Mouse (Mus musculus) kidney, postnatal 0 days (tissue): ENCODE results near the gene Ttc16. TPM values are rescaled to one million over a fixed set of nuclear protein-coding genes. Genes with fewer than 3 reads are reported as not detected.

Experiments used
- ATAC-seq: fragments of 200-750 bp; cut with Nextera tagmentation; replicated peaks from 2 replicates; pipeline ENCODE4 v1.8.0; 2017; ENCODE audit warnings: low read depth, moderate number of reproducible peaks, moderate TSS enrichment, moderate library complexity; ENCODE audit not compliant: low FRiP score
- DNase-seq: peaks from one replicate; pipeline ENCODE4 v3.0.0-alpha.2; 2016; ENCODE audit warnings: low spot score
- H3K27ac ChIP-seq: fragments of 300-500 bp; sonication (generic); 2 replicates; pipeline ENCODE4 v1.5.1; 2014; ENCODE audit warnings: mild to moderate bottlenecking
- H3K27me3 ChIP-seq: fragments of 300-500 bp; sonication (generic); 2 replicates; pipeline ENCODE4 v1.6.1; 2014; ENCODE audit warnings: low read length, mixed read lengths; ENCODE audit not compliant: insufficient read depth
- H3K36me3 ChIP-seq: fragments of 300-500 bp; sonication (generic); 2 replicates; pipeline ENCODE4 v1.6.1; 2014; ENCODE audit warnings: low read length, mixed read lengths; ENCODE audit not compliant: insufficient read depth
- H3K4me1 ChIP-seq: fragments of 300-500 bp; sonication (generic); replicated peaks from 2 replicates; pipeline ENCODE4 v1.6.1; 2014; ENCODE audit warnings: antibody characterized with exemption, low read length, mixed read lengths; ENCODE audit not compliant: insufficient read depth
- H3K4me2 ChIP-seq: fragments of 300-500 bp; sonication (generic); 2 replicates; pipeline ENCODE4 v1.6.1; 2014; ENCODE audit warnings: mild to moderate bottlenecking, low read length, moderate library complexity, mixed read lengths
- H3K4me3 ChIP-seq: fragments of 300-500 bp; sonication (generic); replicated peaks from 2 replicates; pipeline ENCODE4 v1.5.1; 2014; ENCODE audit warnings: low read depth, low read length
- H3K9ac ChIP-seq: fragments of 300-500 bp; sonication (generic); 2 replicates; pipeline ENCODE4 v1.6.1; 2014; ENCODE audit warnings: low read depth, low read length
- H3K9me3 ChIP-seq: fragments of 300-500 bp; sonication (generic); replicated peaks from 2 replicates; pipeline ENCODE4 v1.6.1; 2016; ENCODE audit warnings: low read length, inconsistent platforms, mixed read lengths
- CTCF ChIP-seq: IDR thresholded peaks from 2 replicates; pipeline ENCODE4 v1.5.1; 2016; ENCODE audit warnings: antibody characterized with exemption, low read depth, mild to moderate bottlenecking, moderate library complexity
- WGBS: fragments of 180-500 bp; shearing (Covaris S2); extraction: QIAGEN DNeasy Blood & Tissue Kit; methylation state at CpG from one replicate; pipeline ENCODE4 v1.1.7; 2014; 5-methylcytosine and 5-hydroxymethylcytosine counted together
- polyA plus RNA-seq: library from polyadenylated mRNA; unstranded; fragments of >200 nt; fragmentation: Nextera tagmentation; extraction: Ambion mirVana; gene quantifications from 2 replicates; pipeline ENCODE4 v1.2.1, GENCODE M21; 2015

Gene Ttc16
- polyA plus RNA-seq, 1 experiment from 2014 or later: 0.18 TPM

DNA sequence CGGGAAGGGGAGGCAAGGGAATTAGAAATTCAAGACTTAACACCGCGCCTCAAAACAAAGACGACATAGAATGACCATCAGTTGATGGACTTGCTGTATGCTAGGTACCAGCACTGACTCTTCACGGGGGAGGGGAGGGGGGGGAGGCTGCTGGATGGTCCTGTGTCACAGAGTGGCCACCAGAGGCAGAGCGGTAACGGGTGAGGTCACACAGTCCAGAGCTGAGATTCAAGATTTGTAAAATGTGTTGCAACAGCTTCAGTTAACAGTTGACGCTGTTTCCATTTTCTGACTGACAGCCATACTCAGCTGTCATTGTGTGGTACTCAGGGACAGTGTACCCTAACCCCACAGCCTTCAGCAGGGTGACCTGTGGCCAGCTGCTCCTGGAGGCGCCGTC is 23.3 kb downstream of the Ttc16 start:
- no peak for ATAC-seq
- 0 out of 2 replicates have a peak, but pooled peaks cover 5% of the 10 kb centered on the region for H3K4me1 ChIP-seq
- 0 out of 2 replicates have a peak overlapping the region, but pooled peaks have one; percentile 26 for H3K4me3 ChIP-seq
- H3K9me3 ChIP-seq: no peaks in the 10 kb centered on the region
- no peaks in the 10 kb centered on the region for H3K27me3 ChIP-seq
- WGBS: 68% methylated on average over 10 of the region's 10 CpGs
- peak; percentile 49 for DNase-seq
- H3K27ac ChIP-seq: no peak overlapping the region
- no peak overlapping the region for H3K9ac ChIP-seq
- peak; percentile 53 for TF ChIP-seq CTCF
- peaks cover 35% of the 10 kb centered on the region; the same call in 1 of the 2 replicates for H3K36me3 ChIP-seq
- H3K4me2 ChIP-seq: peak overlapping the region; percentile 61

DNA sequence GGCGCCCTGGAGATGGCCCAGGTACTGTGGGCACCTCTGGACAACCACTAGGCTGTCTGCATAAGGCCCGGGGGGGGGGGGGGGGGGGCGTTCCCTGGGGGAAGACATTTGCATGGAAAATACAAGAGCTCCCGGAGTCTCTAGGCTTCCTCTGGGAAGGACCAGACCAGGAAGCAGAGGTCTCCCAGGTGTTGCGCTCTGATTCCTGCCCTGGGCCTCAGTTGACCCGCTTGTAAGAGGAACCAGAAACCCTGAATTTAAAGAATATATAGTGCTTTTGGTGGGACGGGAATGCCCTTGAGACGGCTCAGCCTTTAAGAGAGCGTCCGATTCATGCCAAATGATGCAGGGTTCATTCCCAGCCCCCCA is 23.8 kb downstream of the Ttc16 start:
- no peak overlapping the region for H3K9ac ChIP-seq
- H3K9me3 ChIP-seq: no peaks in the 10 kb centered on the region
- peak overlapping the region; percentile 61 for H3K4me2 ChIP-seq
- 35% methylated on average over 8 of the region's 10 CpGs for WGBS
- ATAC-seq: no peak
- H3K27ac ChIP-seq: peak overlapping the region; percentile 3
- H3K4me3 ChIP-seq: peak overlapping the region; percentile 26
- 0 out of 2 replicates have a peak, but pooled peaks cover 5% of the 10 kb centered on the region for H3K4me1 ChIP-seq
- H3K27me3 ChIP-seq: no peaks in the 10 kb centered on the region
- TF ChIP-seq CTCF: no peak
- DNase-seq: no peak
- peaks cover 35% of the 10 kb centered on the region; the same call in 1 of the 2 replicates for H3K36me3 ChIP-seq

DNA sequence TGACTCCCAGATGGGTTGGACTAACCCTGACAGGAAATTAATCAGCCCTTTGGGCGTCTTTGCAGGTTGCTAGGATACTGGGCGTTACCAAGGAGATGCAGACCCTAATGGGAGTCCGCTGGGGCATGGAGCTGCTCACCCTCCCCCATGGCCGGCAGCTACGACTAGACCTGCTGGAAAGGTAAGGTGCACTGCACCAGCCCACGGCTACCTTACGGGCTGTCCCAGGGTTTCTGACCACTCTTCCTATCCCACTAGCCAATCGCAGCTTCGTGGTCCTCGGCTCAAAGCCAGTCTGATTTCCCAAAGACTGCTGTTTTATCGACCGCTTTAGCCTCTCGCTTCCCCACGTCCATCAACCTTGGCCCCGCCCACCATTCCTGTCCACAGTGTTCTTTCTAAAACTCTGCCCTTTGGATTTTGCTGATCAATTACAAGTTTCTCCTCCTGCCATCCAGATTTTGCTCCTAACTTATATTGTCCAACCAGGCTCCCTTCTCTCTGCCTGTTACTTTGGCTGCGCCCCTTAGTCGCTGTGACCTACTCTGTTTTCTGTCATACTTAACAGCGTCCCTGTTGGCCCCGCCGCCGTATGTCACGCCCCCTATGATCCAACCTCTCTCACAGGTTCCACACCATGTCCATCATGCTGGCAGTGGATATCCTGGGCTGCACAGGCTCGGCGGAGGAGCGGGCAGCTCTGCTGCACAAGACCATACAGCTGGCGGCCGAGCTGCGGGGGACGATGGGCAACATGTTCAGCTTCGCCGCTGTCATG is 24.4 kb downstream of the Ttc16 start:
- Histone ChIP-seq H3K4me1 (0 out of 2 replicates have a peak, but pooled peaks cover 5% of the 10 kb centered on the region), H3K27ac (peak overlapping the region; percentile 3), H3K27me3 (no peaks in the 10 kb centered on the region), H3K36me3 (peaks cover 35% of the 10 kb centered on the region; the same call in 1 of the 2 replicates), H3K4me2 (peak overlapping the region; percentile 61), H3K9me3 (no peaks in the 10 kb centered on the region), H3K9ac (no peak overlapping the region), H3K4me3 (peak overlapping the region; percentile 26)
- peak; percentile 85 for DNase-seq
- peak; percentile 22; the same call in 1 of the 2 replicates for TF ChIP-seq CTCF
- WGBS: 21% methylated on average over 31 of the region's 31 CpGs
- ATAC-seq: peak; percentile 91

DNA sequence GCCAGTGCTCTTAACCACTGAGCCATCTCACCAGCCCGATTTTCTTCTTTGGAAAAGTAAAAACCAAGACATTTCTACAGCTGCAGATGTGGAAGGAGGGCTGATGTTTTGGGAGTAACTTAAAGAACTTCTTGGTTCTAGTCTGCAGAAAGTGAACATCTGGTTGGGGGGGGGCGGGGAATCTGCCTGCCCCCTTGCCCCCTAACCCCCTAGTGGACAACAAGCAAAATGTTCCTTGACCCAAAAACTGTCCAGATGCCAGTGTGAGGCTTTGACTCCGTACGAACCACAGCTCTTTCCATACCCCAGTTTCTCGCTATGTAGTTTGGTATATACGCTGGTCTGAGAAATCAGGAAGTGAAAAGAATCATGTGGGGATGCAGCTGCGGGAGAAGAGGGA is 25.2 kb downstream of the Ttc16 start:
- H3K9ac ChIP-seq: no peak overlapping the region
- 79% methylated on average over 7 of the region's 7 CpGs for WGBS
- peak; percentile 36; the same call in 1 of the 2 replicates for TF ChIP-seq CTCF
- DNase-seq (no peak), ATAC-seq (no peak)
- no peak overlapping the region; the same call in 1 of the 2 replicates for H3K4me2 ChIP-seq
- H3K27ac ChIP-seq: no peak overlapping the region
- H3K36me3 ChIP-seq: peaks cover 40% of the 10 kb centered on the region; the same call in 1 of the 2 replicates
- no peaks in the 10 kb centered on the region for H3K9me3 ChIP-seq
- no peak overlapping the region for H3K4me3 ChIP-seq
- no peaks in the 10 kb centered on the region for H3K27me3 ChIP-seq
- 0 out of 2 replicates have a peak, but pooled peaks cover 5% of the 10 kb centered on the region for H3K4me1 ChIP-seq

DNA sequence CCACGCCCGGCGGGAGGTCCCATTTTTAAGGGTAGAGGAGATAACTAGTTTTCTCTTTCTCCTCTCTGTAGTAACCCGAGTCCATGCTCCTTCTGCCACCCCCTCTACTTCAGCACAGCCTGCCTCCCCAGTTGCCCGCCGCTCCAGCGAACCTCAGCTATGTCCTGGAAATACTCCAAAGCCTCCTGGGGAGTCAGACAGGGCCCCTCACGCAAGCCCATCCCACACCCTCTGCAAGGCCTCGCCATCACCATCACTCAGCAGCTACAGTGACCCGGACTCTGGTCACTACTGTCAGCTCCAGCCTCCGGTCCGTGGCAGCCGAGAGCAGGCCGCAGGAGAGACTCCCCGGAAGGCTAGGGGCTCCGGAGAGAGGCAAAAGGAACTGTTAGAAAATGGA is 26.4 kb downstream of the Ttc16 start:
- WGBS: 80% methylated on average over 16 of the region's 16 CpGs
- H3K27ac ChIP-seq: no peak overlapping the region
- no peak overlapping the region for H3K4me3 ChIP-seq
- peaks cover 33% of the 10 kb centered on the region; the same call in 1 of the 2 replicates for H3K36me3 ChIP-seq
- no peaks in the 10 kb centered on the region for H3K27me3 ChIP-seq
- 0 out of 2 replicates have a peak, but pooled peaks cover 5% of the 10 kb centered on the region for H3K4me1 ChIP-seq
- DNase-seq: no peak
- no peaks in the 10 kb centered on the region for H3K9me3 ChIP-seq
- TF ChIP-seq CTCF: no peak
- ATAC-seq: no peak
- H3K9ac ChIP-seq: no peak overlapping the region
- H3K4me2 ChIP-seq: no peak overlapping the region

DNA sequence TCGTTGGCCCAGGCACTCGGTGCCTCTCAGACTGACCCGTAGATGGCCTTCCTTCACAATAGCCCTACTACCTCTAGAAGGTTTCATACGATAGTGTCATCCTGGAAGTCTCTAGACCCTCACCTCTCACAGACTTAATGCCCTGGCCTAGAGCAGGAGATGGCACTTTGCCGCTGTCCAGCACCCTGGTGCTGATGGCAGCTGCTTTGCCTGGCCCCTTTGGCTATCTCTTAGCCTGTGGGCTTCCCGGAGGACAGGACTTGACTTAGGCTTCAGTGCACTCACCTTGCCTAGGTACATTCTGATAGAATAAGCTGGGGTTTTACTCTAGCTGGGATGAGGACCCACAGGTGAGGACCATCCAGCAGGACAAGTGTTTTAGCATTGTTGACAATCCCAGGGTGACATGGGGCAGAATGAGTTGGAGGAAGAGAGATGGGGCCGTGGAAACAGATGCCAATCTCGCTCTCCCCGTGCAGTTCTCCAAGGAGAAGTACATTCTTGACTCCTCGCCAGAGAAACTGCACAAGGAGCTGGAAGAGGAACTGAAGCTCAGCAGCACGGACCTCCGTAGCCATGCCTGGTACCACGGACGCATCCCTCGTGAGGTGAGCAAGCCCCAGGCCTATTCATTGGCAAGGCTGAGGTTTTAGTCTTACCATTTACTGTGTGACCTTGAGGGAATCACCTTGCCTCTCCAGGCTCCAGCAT is 31.0 kb downstream of the Ttc16 start:
- TF ChIP-seq CTCF: no peak
- Histone ChIP-seq H3K27me3 (no peaks in the 10 kb centered on the region; the same call in 1 of the 2 replicates), H3K27ac (no peak overlapping the region)

More for the DNA sequence above, 31.0 kb downstream of the Ttc16 start:
- ATAC-seq (no peak), DNase-seq (no peak)
- no peak overlapping the region for H3K4me2 ChIP-seq
- no peak overlapping the region for H3K9ac ChIP-seq
- no peaks in the 10 kb centered on the region for H3K9me3 ChIP-seq
- H3K4me3 ChIP-seq: no peak overlapping the region
- WGBS: 71% methylated on average over 15 of the region's 15 CpGs
- peaks cover 13% of the 10 kb centered on the region; the same call in 1 of the 2 replicates for H3K4me1 ChIP-seq
- H3K36me3 ChIP-seq: peaks cover 7% of the 10 kb centered on the region; the same call in 1 of the 2 replicates
